Mouse (Mus musculus) right cerebral cortex, postnatal 36 days (tissue): Measurements from ENCODE around the gene Slc4a5.
A peak's percentile ranks its signal among the peaks of the same experiment; 100 is the strongest.

Experiments used
- DNase-seq, 2 experiments: peaks; one replicate each; pipeline ENCODE4 v3.0.0; 2022; ENCODE audit warnings: low spot score in 2 of 2, mixed read lengths in 1 of 2

Slc4a5 gene

DNA sequence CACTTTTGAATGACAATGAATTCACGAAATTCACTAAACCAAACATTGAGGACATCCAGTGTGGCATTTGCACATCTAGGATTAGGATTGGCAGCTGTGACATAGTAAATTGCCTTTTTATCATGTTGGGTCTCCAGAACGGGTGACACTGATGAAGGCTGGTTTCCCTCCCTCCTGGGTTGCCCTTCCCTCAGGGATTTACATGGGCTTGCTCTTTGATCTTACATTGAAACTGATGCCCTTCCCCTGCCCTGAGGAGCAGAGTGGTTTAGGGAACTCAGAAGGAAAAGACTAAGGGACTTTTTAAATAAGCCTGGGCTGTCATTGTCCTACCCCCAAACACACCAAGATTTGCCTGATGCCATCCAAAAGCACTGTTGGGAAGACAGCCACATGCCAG lies 11.9 kb downstream of the Slc4a5 start:
- DNase-seq = no peak

DNA sequence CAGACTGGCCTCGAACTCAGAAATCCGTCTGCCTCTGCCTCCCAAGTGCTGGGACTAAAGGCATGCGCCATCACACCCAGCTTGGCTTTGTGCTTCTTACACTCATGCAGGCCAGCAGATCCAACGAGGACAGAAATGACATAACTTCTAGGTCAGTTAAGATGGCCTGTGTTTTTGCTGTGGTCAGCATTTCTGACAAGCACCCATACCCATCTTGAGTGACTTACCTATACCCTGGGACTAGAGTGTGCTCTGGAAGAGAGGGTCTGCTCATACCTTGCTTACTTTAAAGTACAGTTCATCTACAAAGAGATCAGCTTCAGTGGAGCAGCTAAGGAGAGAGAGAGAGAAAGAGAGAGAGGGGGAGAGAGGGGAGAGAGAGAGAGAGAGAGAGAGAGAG lies 13.7 kb downstream of the Slc4a5 start:
- DNase-seq = no peak

DNA sequence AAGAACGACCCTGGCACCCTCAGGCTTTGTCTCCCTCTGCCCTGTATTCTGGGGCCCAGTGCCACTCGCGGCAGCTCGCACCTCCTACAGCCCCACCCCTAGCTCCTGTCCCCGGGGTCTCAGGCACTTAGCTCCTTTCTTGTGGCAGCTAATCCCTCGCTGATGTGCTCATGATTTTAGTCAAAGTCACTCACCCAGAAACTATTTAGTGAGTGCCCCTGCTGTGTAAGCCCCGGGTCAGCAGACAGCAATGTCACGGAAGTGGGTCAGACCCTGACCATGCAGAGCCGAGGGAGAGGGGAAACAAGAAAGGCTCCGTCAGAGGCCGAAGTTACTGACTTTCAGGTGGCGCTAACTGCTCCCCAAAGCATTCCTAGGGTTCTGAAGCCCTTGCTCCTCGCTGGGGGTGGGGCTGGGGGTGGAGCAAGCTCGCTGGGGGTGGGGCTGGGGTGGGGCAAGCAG lies 14.7 kb downstream of the Slc4a5 start:
- DNase-seq = no peak

DNA sequence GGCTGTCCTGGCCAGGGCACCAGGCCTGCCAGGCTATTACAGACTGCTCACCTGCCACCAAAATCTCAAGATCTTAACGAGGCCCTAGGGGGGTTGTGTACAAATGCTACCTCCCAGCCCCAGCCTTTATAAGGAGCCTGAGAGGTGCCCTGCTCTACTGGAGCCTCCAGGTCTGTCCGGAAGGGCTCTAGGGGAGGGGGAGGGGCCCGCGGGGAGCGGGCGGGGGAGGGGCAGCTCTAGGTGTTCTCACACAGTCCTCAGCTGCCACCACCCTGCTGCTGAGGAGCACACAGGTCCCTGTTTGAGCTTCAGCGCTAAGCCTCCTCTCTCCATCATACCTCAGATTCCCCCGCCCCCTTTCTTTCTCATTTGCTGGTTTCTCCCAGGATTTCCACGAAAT lies 17.5 kb downstream of the Slc4a5 start:
- no peak for DNase-seq

DNA sequence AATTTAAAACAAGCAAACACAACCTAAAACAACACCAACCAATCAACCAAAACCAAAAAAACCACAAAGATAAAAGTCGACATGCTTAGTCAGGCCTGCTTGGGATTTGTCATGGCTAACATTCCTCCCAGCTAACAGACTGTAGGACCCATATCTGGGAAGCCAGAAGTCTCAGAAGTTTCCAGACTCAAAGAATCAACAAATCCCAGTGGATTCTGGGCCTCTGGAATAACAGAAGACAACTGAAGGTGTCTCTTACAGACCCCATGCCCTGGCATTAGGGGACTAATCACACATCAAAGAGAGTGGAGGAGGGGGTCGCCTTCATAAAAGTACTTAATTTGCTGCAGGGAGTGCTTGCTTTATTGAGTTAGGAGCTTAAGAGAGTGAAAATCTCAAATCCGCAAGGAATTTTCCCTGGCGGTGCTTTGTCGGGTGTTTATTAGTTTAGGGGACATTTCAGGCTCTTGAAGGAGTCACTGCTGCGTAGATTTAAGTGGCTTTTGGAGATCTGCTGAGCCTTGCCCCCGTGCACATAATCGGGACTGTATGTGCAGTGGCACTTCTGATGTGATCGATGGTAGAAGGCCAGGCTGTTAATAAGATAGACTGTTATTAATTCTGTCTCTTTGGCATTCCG lies 24.9 kb downstream of the Slc4a5 start:
- no peak for DNase-seq

DNA sequence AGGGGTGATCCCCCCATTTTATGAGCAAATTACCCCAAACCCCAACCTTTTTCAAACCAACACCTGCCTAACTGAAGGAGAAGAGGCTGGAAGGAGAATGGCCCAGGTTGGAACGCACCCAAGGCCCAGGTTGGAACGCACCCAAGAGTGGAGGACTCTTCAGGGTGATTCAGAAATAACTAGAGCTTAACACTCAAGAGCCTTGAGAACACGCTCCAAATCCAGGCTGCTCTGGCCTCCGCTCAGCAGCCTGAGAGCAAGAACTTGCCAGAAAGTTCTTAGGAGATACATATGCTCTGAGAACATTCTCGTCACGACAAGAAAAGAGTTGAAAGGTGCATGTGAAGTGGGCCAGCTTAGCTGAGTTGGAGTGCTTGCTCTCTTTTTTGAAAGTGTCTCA lies 25.5 kb downstream of the Slc4a5 start:
- peak; percentile 25 to 29 for DNase-seq

DNA sequence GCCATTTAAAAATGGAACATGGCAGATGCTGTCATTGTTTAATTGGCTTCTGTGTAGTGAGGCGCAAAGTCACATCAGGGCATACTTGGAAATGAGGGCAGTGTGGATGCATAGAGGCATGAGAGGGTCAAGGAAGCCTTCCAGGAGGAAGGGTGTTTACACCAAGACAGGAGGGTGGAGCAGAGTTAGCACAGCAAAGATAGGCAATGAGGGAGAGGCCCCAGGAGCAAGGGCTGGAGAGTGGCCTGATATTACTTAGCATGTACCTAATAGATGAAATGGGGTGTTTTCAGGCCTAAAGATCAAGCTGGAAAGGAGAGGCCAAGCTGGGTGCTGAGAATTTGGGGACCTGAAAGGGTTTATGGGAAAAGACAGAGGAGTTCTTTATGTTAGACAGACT lies 26.4 kb downstream of the Slc4a5 start:
- DNase-seq = no peak

DNA sequence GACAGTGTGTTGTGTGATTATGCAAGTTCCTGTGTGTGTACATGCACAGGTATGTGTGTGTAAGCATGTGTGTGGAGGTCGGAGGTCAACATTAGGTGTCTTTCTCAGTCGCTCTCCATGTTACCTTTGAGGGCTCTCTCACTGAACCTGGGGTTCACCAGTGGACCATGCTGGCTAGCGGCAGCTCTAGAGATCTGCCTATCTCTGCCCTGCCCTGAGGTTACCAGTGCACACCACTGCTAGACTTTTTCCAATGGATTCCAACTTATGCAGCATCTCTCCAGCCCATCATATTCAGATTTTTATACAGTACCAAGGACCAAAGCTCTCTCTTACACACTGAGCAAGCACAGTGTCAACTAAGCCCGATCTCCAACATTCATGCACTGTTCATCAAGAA lies 27.1 kb downstream of the Slc4a5 start:
- DNase-seq = no peak

DNA sequence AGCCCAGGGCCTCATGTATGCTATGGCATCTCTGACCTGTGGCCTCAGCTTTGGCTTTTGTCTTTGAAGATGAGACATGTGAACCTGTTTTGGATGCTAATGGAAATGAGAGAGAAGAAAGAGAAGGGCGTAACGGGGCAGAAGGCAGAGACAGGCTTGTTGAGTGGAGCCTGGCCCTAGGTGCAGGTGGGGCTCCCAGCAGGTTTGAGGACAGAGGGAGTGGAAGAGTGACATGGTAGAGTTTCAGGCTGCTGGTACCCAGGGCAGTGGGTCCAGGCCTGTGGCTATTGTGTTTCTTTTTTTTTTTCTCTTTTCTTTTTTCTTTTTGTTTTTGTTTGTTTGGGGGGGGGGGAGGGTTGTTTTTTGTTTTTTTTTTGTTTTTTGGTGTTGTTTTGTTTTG lies 27.5 kb downstream of the Slc4a5 start:
- no peak for DNase-seq

DNA sequence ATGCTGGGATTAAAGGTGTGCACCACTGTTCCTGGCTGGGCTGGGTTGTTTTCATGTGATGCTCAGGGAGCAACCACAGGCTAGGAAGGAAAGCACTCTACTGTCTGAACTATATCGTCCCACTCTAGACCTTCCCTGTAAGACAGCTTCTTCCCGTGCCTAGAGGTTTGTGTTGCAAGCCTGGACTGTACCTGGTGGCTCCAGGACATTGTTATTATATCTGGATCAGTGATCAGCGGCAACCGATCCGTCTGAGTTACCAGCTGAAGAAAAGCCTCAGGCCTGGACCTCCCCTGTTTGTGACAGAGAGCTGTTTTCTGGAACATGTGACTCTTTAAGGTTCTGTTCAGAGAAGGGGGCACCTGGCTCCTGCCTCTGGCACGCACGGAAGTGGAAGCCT lies 34.6 kb downstream of the Slc4a5 start:
- DNase-seq = no peak

DNA sequence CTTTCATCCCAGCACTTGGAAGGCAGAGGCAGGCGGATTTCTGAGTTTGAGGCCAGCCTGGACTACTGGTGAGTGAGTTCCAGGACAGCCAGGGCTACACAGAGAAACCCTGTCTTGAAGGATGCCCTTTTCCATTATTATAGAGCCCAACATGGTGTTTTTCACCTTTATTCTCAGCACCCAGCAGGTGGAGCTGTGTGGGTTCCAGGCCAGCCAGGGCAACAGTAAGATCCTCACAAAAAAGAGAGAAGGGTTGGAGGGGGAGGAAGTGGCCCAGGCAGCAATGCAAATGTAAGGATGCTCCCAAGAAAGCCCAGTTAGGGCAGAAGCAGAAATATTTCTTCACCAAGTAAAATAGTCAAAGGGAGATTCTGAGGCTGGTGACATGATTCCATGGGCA lies 44.9 kb downstream of the Slc4a5 start:
- no peak for DNase-seq

DNA sequence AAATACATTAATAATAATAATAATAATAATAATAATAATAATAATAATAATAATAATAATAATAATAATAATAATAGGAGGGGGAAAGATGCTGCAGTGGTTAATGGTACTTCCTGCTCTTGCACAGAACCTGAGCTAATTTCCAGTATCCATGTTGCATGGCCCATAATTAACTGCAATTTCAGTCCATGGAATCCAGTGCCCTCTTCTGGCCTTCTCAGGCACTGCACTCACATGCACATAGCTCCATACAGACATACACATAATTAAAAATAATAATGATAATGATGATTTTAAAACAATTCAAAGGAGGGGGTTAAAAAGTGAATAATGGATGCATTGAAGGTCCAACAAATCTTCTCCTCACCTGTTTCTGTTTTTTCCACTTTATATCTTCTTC lies 45.6 kb downstream of the Slc4a5 start:
- no peak for DNase-seq

DNA sequence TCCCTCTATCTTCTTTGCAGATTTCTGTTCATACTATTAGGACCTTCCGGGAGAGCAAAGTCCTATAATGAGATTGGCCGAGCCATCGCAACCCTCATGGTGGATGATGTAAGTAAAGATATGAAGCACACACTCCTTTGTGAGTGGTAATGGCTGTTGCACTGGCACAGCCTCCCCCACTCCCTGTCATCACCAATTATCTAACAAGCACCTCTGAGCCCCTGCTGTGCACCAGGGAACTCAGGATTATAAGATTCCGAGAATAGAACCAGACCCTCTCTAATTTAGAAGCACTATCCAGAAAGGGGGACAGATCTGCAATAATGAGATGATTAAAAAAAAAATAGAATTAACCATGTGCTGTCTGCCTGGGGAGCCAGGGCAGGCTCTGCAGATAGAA lies 46.0 kb downstream of the Slc4a5 start:
- DNase-seq = no peak

DNA sequence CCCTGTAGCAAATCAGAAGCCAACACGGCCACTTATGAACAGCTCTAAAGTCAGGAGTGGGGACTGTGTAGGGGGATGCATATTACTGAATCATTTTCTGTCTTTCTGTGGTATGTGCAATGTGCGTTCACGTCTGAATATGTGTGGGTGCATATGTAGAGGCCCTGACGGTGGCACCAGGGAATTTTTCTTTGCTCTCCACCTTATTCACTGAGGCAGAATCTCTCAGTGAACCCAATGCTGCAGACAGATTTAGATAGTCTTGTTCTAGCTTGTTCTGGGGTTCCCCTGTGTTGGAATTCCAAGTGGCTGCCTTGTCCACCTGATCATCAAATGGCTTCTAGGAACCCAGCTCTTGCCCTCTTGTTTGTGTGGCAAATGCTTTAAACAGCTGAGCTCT lies 48.0 kb downstream of the Slc4a5 start:
- no peak for DNase-seq

DNA sequence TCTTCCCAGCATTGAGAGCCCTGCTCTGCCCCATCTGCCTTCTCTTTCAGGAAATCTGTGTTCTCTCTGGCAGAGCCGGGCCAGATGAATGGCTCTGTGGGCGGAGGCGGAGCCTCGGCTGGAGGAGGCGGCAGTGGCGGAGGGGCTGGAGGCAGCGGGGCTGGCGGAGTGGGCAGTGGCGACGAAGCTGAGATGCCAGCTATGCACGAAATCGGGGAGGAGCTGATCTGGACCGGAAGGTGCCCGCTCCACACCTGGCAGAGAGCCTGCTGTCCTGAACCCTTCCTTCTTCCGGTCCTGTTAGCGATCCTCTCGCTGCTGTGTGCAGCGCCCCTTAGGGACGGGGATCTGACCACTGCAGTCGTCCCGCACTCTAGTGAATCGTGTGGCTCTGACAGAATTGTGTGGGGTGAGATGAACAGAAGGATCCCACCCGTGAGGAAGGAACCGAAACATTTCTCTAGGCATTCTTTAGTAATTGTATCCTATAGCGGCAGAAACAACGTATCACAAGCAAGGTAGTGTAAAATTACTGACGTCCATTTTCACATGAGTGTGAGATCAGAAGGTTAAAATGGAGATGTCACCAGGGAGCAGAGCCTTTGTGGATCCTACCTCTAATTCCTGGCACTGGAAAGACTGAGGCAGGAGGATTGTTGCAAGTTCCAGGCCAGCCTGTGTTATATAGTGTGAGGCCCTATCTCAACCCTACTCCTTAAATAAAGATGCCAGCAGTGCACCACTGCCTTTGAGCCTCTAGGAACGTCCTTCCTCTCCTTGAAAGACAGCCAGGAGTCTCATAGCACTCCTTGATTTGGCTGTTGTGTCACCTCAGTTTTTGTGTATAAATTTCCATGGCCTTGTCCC lies 48.7 kb downstream of the Slc4a5 start:
- DNase-seq = peak; percentile 80 to 82

DNA sequence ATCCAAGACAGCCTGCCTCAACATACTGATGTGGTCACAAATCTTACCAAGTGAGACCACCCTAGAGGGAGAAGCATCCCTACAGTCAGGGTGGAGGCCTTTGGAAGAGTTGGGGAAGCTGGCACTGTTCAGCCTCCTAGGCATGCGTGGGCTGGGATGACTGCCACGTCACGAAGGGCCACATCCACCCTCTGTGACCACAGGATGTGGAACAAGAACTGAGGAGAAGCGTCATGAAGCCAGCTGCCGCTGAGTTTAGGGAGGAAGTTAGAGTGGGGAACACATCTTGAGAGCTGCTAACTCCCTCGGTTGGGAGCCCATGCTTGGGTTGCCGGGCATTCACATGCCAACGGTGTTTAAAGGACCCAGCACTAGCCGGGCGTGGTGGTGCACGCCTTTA lies 54.1 kb downstream of the Slc4a5 start:
- no peak for DNase-seq

DNA sequence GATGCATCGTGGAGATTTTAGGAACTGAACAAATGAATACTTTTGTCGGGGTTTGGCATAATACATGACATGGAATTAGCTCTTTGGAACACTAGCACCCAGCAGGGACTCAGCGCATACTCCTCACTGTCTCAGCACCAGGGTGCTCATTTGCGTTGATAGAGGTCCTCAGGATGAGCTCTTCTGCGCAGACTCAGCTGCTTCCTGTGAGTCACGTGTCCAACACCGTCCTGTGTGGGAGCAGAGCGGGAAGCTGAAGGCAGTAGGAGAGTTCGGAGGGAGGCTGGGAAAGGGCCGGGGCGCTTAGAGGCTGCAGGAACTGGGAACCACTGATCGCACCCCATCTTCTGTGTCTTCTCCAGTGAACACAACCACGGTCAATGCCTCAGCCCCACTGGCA lies 57.5 kb downstream of the Slc4a5 start:
- no peak for DNase-seq

DNA sequence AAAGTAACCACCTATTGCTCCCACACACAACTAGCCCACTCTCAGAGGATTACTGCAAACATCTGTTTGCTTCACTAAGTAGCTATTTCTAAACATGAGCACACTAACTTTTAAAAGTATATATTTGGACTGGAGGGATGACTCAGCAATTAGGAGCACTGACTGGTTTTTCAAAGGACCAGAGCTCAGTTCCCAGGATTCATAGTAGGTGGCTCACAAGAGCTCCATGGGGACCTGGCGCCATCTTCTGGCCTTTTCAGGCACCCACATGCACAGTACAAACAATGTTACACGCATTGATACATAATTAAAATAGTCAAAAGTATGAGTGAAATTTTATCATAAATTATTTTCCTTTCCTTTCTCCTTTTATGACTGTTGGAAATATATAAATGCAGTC lies 59.3 kb downstream of the Slc4a5 start:
- DNase-seq = no peak

DNA sequence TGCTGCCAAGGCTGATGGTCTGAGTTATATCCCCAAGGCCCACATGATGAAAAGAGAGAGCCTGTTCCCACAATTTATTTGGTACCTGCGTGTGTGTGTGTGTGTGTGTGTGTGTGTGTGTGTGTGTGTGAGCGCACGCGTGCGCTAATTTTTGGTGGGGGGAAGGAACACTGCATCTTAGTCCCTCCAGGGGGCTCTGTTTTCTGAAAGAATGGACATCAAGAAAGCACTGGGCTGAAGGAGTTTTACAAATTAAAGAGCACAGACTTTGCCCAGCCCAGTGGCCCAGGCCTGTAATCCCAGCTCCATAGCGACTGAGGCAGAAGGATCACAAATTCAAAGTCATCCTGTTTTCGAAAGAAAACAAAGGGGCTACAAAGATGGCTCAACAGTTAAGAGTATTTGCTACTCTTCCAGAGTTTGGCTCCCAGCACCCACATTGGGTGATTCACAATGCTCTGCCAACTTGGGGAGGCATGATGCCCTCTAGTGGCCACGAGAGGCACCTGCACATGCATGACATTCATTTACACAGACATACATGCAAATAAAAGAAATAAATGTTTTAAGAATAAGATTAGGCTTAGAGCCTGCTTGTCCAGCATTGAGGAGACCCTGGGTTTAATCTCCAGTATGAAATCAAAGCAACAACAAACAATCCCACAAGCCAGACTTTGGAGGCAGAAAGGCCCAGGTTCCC lies 60.8 kb downstream of the Slc4a5 start:
- DNase-seq = no peak

DNA sequence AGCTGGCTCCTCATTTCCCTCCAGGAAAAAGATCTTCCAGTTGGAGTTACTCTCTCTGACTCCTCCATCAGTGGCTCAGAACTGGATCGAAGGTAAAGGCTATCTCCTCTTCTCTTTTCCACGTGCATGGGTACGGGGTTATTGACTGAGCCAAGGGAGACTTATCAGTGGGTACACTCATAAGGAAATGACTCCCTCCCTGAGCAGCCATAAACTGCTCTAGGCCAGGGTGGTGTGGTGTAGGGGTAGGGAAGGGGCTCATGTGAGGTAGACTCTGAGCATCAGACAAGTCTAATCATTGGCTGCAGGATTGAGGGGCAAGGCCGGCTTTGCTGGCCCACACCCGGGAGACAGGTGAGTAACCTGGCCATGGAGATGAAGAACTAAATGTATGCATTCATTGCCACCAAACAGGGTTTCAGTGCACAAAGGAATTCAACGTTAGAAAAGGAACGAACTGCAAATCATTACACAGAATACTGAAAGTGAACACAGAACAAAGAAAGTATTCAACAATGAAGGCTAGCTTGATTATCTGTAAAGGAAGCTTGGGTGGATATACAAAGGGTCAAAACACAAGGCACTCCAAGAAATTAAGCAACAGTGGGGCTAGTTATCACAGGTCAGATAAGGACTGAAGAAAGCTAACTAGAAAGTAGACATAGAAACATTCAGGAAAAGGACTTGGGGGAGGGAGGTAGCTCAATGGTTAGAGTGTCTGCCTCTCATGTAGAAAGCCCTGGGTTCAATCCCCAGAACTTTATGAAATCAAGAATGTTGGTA lies 81.0 kb downstream of the Slc4a5 start:
- no peak for DNase-seq

DNA sequence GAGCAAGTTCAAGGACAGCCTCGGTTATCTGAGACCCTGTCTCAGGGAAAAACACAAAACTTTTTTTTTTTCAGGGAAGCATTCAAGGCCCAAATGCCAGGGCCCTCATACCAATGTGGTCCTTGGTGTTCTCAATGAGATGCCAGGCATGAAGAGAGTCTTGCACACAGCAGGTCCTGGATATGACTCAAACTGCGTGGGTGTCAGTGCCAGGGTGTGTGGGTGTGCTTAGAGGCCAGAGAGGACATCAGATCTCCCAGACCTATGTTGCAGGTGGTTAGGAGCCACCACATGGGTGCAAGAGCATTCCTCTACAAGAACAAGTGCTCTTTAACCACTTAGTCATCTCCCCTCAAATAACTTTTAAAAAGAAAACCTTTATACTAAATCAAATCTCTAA lies 81.7 kb downstream of the Slc4a5 start:
- DNase-seq = no peak

DNA sequence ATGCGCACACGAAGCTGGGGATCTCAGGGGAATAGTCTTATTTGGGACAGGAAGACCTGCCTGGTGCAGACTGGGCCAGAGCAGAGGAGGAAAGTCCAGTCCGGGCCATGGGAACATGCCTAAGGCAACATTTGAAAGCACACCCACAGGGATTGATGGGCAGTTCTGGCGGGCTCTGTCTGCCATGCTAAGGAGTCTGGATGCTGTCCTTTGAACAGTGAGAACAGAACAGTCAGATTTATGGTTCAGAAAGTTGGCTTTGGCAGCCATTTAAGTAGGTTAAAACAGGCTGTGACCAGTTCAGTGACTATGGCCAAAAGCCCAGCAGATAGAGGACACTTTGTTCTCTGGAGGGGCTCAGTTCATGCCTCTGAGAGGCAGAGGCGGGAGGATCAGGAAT lies 82.6 kb downstream of the Slc4a5 start:
- DNase-seq = no peak
